Mouse (Mus musculus) cerebellum, adult 11-12 months (tissue): ENCODE measurements at regions not wholly inside any gene's neighbourhood (a gene's known extent, or its start where the extent isn't known, plus 50 kb on each side); places are given as distances from the start of the nearest gene placed in this dataset.

Source experiments
- DNase-seq: peaks from one replicate; pipeline ENCODE4 v3.0.0; 2022

GRCm38 (mm10) chr6:95769808-95770207, 51.2 kb upstream of the Suclg2 start:
- DNase-seq: no peak

- DNase-seq: no peak
Observed at GRCm38 (mm10) chr6:95801651-95802050, 83.1 kb upstream of the Suclg2 start.

- DNase-seq: no peak
Observed at GRCm38 (mm10) chr6:95841502-95841901, 122.9 kb upstream of the Suclg2 start.

GRCm38 (mm10) chr6:95846536-95846935, 127.9 kb upstream of the Suclg2 start:
- DNase-seq: no peak

- no peak for DNase-seq
Observed at GRCm38 (mm10) chr6:95875463-95875862, 156.9 kb upstream of the Suclg2 start.

GRCm38 (mm10) chr6:95876320-95876719, 157.7 kb upstream of the Suclg2 start:
- no peak for DNase-seq

- no peak for DNase-seq
Observed at GRCm38 (mm10) chr6:95886645-95887044, 168.0 kb upstream of the Suclg2 start.

- DNase-seq: no peak
Observed at GRCm38 (mm10) chr6:95902551-95902950, 184.0 kb upstream of the Suclg2 start.

GRCm38 (mm10) chr6:95904085-95904633, 185.6 kb upstream of the Suclg2 start:
- DNase-seq: no peak

GRCm38 (mm10) chr6:95905057-95905456, 186.5 kb upstream of the Suclg2 start:
- DNase-seq: no peak

- DNase-seq: no peak
Observed at GRCm38 (mm10) chr6:95921737-95922136, 191.2 kb upstream of the Fam19a1 start.

- DNase-seq: no peak
Observed at GRCm38 (mm10) chr6:95934561-95934960, 178.4 kb upstream of the Fam19a1 start.

- no peak for DNase-seq
Observed at GRCm38 (mm10) chr6:95936504-95936903, 176.4 kb upstream of the Fam19a1 start.

GRCm38 (mm10) chr6:95939052-95939451, 173.9 kb upstream of the Fam19a1 start:
- no peak for DNase-seq

- DNase-seq: no peak
Observed at GRCm38 (mm10) chr6:95960745-95961144, 152.2 kb upstream of the Fam19a1 start.

- no peak for DNase-seq
Observed at GRCm38 (mm10) chr6:95966231-95966630, 146.7 kb upstream of the Fam19a1 start.

- DNase-seq: no peak
Observed at GRCm38 (mm10) chr6:95975994-95976393, 137.0 kb upstream of the Fam19a1 start.

- DNase-seq: no peak
Observed at GRCm38 (mm10) chr6:95997037-95997436, 115.9 kb upstream of the Fam19a1 start.

GRCm38 (mm10) chr6:95997741-95998140, 115.2 kb upstream of the Fam19a1 start:
- no peak for DNase-seq

GRCm38 (mm10) chr6:95999441-95999840, 113.5 kb upstream of the Fam19a1 start:
- DNase-seq: no peak

GRCm38 (mm10) chr6:96000011-96000476, 112.9 kb upstream of the Fam19a1 start:
- DNase-seq: no peak

GRCm38 (mm10) chr6:96011299-96011698, 101.7 kb upstream of the Fam19a1 start:
- DNase-seq: no peak

GRCm38 (mm10) chr6:96028022-96028704, 84.8 kb upstream of the Fam19a1 start:
- no peak for DNase-seq

GRCm38 (mm10) chr6:96043711-96044110, 69.2 kb upstream of the Fam19a1 start:
- DNase-seq: no peak

- DNase-seq: no peak
Observed at GRCm38 (mm10) chr6:96053476-96053875, 59.5 kb upstream of the Fam19a1 start.
